Mouse (Mus musculus) cerebellum, adult 9-11 months (tissue): Measurements from ENCODE around the gene C5ar1.
"Not testable (repeated sequence)": the region's sequence is repeated elsewhere in the genome, so short reads cannot be mapped to it uniquely, and the experiment has no call there.

Experiments used
- DNase-seq: peaks from one replicate; pipeline ENCODE4 v3.0.0; 2022

C5ar1 gene

DNA sequence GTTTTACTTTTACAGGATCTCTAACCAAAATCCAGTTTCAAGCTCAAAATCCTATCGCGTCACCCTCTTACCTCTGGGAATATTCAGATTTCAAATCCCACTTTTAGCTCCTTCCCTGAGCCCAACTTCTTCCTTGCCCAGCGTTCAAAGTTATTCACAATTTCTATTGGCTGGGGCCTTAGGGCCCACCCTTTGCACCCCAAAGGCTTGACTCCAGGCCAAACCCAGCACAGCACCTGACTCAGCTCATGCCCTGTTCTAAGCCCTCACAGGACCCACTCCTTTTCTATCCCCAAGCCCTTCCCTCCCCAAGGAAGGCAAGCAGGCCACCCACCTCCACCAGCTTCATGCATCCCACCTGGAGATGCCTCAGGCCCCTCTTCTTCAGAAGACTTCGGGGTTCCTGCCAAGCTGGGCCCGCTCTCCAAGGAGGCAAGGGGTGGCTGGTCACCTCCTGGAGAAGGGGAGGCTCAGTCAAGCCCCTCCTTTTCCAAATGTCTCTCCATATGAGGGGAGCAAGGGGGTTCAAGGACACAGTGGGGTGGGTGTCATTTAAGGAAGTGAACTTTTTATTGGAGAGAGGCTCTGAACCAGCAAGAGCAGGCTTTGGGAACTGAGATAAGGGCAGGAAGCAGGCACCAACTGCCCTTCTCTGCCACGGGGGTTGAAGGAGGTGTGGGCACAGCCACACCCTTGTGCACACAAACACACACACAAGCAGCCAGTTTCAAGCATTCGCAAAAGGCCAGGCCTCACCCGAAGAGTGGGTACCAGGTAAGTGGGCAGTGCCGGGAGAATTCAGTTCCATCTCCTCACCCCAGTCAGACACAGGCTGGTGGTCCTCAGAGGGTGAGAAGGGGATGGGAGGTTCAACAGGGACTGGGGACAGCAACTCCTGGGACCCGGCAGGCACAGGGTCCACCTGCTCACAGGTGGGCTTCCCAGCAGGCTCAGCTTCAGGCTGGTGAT, 15.9 kb upstream of the C5ar1 start:
- DNase-seq, result peak; percentile 61

- peak; percentile 88 for DNase-seq
Measured at GRCm38 (mm10) chr7:16273766-16274140, 14.4 kb upstream of the C5ar1 start.

GRCm38 (mm10) chr7:16273081-16273765, 13.9 kb upstream of the C5ar1 start, which contains the start of gene Inafm1:
Gene Inafm1 (minus strand): TSS chr7:16273617.
- DNase-seq, result peak; percentile 92

DNA sequence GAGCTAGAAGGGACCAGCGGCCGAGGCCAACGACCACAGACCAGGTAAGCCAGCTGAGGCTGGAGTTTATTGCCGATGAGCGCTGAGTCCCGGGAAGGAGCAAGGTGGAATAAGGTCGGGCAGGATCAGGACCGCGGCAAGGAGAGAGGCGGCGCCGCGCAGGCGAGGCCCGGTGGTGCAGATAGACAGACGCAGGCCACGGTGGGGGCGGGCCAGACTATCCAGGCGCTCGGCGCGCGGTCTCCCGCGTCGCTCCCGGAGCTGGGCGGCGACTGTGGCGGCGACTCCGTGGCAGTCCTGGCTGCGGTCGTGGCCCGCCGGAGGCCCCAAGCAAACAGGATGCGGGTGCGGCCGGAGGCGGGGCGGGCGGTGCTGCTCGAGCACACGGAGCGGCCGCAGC, 13.3 kb upstream of the C5ar1 start:
- peak; percentile 84 for DNase-seq

- no peak for DNase-seq
Measured at GRCm38 (mm10) chr7:16271139-16271538, 11.8 kb upstream of the C5ar1 start.

GRCm38 (mm10) chr7:16266593-16266992, 7.3 kb upstream of the C5ar1 start:
- DNase-seq, result not testable (repeated sequence)

DNA sequence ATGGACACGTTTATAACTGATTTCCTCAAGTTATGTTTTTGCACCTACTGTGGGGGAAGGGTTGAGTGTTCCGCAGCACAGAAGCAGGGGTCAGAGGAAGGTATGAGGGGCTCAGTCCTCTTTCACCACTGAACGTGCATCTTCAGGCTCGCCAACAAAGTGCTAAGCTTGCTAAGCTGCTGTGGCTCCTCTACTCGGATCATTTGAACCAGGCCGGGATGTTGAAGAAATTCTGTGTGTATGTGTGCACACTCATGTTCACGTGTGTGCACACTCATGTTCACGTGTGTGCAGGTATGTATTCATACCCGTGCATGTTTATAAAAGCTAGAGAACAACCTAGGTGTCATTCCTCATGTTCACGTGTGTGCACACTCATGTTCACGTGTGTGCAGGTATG, 6.5 kb upstream of the C5ar1 start:
- no peak for DNase-seq

DNA sequence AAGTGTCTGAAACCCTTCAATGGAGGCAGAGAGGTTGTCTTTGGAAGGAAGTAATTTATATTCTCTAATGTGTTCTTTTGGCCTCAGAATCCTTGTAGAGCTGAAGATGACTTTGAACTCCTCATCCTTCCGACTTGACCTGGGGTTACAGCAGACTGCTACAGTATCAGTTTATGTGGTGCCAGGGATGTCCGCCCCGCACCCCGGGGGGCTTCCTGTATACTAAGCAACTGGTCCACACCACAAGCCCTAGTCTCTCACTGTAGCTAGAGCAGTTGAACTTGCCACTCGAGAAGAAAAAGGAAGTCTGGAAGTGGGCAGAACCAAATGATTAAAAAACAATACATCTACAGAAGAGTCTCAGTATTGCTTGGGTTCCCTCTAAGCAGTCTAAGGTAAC, 4.5 kb upstream of the C5ar1 start:
- no peak for DNase-seq

- peak; percentile 69 for DNase-seq
Measured at GRCm38 (mm10) chr7:16263015-16263787, 3.9 kb upstream of the C5ar1 start.

GRCm38 (mm10) chr7:16261097-16261496, 1.8 kb upstream of the C5ar1 start:
- DNase-seq, result no peak

GRCm38 (mm10) chr7:16257830-16258229, 1.5 kb downstream of the C5ar1 start:
- DNase-seq, result no peak

DNA sequence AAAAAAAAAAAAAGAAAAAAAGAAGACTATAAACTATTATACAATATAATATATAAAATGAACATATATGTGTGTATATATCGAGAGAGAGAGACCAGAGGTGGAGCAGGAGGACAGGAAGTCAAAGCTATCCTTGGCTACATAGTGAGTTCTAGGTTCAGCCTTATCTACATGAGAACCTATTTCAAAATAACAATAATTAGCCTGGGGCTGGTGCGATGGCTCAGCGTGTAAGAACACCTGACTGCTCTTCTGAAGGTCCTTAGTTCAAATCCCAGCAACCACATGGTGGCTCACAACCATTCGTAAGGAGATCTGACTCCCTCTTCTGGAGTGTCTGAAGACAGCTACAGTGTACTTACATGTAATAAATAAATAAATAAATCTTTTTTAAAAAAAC, 3.4 kb downstream of the C5ar1 start:
- not testable (repeated sequence) for DNase-seq

GRCm38 (mm10) chr7:16254195-16254594, 5.1 kb downstream of the C5ar1 start:
- no peak for DNase-seq

- no peak for DNase-seq
Measured at GRCm38 (mm10) chr7:16250687-16251086, 8.7 kb downstream of the C5ar1 start.

- DNase-seq, result no peak
Measured at GRCm38 (mm10) chr7:16245958-16246357, 13.4 kb downstream of the C5ar1 start.

- no peak for DNase-seq
Measured at GRCm38 (mm10) chr7:16244067-16244466, 15.3 kb downstream of the C5ar1 start, which contains the start of gene C5ar2. Gene C5ar2 (minus strand): TSS chr7:16244154.

DNA sequence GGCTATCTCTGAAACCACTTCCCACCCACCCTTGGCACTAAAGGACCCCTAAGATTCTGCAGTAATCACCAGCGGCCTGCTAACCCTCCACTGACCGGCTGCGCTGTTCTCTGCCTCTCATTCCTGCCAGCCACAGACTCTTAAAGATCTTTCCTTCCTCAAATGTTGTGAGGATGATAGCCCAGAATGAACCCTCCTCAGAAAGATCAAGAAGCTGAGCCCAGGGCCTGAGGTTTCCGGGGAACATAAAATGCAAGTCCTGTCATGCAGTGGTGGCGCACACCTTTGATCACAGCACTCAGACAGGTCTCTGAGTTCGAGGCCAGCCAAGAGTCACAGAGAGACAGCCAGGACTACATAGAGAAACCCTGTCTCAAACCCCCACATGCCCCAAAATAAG, 17.1 kb downstream of the C5ar1 start:
- DNase-seq, result no peak

GRCm38 (mm10) chr7:16241787-16242186, 17.6 kb downstream of the C5ar1 start:
- no peak for DNase-seq

DNA sequence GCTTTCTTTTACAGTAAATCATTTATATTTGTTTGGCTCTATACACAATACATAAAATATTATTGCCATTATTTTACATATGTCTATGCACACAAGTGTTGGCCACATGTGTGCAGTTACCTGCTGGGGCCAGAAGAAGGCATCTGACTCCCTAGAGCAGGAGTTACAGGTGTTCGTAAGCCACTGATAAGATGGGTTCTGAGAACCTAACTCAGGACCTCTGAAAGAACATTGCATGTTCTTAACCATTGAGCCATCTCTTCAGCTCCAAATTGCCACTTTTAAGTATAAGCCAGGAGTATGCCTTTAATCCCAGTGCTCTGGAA, 18.4 kb downstream of the C5ar1 start:
- DNase-seq, result no peak

DNA sequence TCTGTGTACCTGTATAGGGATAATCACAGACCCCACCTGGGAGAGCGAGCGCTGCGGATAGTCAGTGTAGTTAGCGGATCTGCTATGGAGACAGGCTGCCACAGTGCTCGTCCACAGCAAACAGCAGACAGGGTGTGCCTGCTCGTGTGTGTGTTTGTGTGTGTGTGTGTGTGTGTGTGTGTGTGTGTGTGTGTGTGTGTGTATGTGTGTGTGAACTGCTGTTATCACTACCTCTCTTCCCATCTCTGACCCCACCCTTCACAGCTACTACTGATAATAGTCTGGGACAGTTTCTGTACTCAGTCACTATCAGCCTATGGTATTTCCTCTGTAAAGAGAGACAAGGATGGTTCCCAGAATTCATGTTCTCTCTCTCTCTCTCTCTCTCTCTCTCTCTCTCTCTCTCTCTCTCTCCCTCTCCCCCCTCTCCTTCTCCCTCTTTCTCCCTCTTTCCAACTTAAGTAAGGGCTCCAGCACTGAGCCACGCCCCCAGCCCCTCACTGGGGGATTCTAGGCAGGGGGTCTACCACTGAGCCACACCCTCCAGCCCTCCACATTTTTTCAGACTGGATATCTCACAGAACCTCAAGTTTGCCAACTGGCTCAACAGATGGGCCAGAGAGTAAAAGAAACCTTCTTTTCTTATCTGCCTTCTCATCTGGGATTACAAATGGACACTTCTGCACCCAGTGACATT, 18.9 kb downstream of the C5ar1 start:
- no peak for DNase-seq

DNA sequence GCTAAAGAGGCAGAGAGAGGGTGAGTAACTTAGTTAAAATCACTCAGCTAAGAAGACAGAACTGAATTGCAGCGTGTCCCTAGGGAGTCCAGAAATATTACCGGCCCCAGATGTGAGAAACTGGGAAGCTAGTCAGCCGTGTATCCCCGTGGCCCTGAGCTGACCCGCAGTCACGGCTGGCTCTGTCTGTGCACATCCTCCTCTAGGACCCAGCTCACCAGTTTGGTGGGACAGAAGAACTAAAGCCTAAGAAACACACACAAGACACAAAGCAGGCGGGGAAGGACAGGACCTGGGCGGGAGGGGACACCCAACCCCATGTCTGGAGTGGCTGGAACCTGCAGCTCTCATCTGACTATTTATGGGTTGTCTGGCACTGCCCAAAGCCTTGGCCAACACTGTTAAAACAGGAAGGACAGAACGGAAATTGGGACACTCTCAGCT, 19.8 kb downstream of the C5ar1 start:
- peak; percentile 83 for DNase-seq

- no peak for DNase-seq
Measured at GRCm38 (mm10) chr7:16229869-16230268, 29.5 kb downstream of the C5ar1 start.
